Mouse (Mus musculus) erythroid progenitor cell, adult 5-6 weeks (primary cell): ENCODE results near the gene Utp11. TPM values are rescaled to one million over a fixed set of nuclear protein-coding genes. Genes with fewer than 3 reads are reported as not detected.

Source experiments
- ATAC-seq: replicated peaks from 2 replicates; pipeline ENCODE4 v1.8.0; 2016; ENCODE audit warnings: moderate number of reproducible peaks, mild to moderate bottlenecking, moderate TSS enrichment, inconsistent platforms; ENCODE audit not compliant: poor library complexity, low FRiP score, severe bottlenecking
- total RNA-seq, 2 experiments: library from RNA; stranded (forward) in 1 of 2; stranded (reverse) in 1 of 2; fragments of 150-400 nt in 1 of 2; fragments of 186-747, 209-891 nt in 1 of 2; gene quantifications; 2 replicates each; pipeline versions ENCODE4 v1.2.3 to v1.2.4; 2015 to 2017; ENCODE audit warnings: low replicate concordance in 2 of 2

The Utp11 gene
- total RNA-seq, 2 experiments from 2014 or later, result 9.0 to 24.7 TPM

DNA sequence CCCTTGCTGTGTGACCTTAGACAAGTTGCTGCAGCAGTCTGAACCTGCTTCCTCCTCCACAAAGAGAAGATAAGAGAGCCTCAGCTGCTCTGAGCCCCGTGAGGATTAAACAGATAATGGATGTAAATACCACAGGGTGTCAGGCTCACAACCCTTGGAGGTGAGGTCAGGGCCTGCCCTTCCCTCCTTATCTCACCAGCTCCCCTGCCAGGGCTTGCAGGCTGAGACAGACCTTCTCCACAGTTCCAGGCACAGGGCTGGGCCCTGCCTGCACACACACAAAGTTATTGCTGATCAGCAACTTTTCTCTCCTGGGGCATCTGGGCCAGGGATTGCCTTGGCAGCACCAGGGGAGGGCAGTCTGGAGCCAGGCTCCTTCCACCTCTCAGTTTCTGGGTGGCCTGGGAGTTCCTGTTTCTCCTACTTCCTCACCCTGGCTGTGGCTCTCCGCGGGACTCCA is 48.4 kb downstream of the Utp11 start:
- peak; percentile 87 for ATAC-seq

DNA sequence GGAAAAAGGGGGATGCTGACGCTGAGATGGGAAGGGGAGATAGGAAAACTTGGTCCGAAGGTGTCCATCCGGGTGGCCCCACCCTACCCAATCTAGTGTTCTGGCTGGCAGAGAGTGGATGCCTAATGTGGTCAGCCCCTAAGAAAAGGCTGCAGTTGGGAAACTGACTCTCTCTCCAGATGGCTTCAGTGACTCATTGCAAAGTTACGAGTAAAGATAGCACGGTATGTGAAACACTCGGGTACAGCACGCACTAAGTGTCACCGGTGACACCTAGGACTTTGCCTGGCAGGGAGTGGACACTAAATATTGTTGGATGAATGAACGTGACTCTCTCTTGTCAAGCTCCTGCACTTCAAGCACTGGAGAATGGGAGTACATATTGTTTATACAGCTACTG is 49.5 kb downstream of the Utp11 start:
- no peak for ATAC-seq

DNA sequence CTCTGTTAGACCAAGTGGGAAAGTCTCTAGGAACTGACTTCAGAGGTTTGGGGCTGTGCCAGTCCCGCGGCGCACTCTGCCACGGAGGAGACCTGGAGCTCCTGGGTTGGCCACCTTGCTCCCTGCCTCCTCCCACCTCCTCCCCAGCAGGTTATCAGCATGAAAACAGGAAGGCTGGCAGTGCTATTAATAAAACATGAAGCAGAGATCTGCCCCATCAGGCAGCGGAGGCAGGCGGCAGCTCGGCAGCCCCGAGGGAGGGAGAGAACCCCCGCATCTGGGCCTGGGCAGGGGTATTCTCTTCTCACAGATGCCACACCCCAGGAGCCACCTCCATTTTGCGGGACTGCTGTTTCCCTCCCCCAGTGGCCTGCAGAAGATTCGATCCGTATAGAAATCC is 53.7 kb downstream of the Utp11 start:
- ATAC-seq, result peak; percentile 25; the same call in 1 of the 2 replicates

DNA sequence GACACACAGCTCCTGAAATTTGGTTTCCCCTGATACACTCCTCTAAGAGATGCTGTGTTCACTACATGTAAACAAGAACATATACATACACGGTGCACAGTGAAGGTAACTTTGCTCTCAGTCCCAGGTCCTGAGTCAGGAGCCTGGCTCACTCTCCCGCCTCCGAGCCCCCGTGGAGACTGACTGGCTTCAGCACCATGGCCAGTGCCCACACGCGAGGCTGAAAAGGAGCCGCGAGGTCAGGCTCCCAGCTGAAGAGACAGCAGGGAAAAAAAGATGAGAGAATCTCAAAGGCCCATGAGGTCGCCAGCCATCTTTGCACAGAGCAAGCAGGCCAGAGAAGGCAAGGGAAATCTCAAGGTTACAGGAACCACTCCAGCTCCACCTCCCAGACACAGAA is 60.1 kb downstream of the Utp11 start:
- ATAC-seq, result no peak

DNA sequence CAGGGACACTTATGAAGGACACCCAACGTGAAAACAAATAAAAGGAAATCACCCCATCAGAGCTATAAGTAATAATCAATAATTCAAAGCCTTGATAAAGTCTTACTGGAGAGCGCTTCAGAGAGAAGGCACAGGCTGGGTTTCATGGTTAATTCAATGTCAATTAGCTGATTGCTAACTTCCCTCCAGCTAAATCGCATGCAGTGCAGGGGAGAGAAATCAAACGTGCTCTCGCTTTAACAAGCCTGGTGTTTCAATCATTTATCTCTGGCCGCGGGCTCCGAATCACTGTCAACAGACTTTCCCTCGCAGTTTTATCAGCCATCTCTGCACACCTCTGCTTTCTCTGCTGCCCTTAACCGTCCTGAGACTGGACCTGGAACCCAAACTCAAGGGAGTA is 60.5 kb downstream of the Utp11 start:
- ATAC-seq, result no peak

DNA sequence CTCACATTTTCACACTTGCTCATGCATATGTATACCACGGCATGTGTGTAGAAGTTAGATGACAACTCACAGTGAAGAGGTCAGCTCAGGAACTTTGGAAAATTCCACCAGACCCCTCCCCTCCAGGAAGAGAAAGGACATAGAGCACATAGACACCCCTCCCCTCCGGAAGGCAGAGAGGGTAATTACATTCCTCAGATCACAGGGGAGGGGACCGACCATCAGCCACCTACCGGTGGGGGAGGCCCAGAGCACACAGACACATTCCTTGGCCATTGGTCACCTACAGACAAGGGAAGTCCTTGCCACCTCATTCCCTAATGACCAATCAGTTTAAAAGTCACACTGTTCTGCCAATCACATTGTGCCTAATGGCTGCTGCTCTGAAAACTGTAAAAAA is 61.9 kb downstream of the Utp11 start:
- ATAC-seq, result no peak

Other genes with a start within 250 kb of the Utp11 start
- gene 3100002H09Rik, start 82.8 kb downstream of the Utp11 start, total RNA-seq (2015; ENCODE audit: low replicate concordance), result not detected in 2 replicates
- gene 3100002H09Rik, start 82.8 kb downstream of the Utp11 start, total RNA-seq (2017; ENCODE audit: low replicate concordance), result not detected in 2 replicates
- not detected in 2 replicates for gene Pou3f1, start 36.8 kb downstream of the Utp11 start, total RNA-seq (2015; ENCODE audit: low replicate concordance)
- not detected in 2 replicates for gene Pou3f1, start 36.8 kb downstream of the Utp11 start, total RNA-seq (2017; ENCODE audit: low replicate concordance)
- gene Fhl3, start 7.1 kb upstream of the Utp11 start, total RNA-seq (2015; ENCODE audit: low replicate concordance), result 4.0 TPM in 1 of 2 replicates, not detected in the other
- gene Fhl3, start 7.1 kb upstream of the Utp11 start, total RNA-seq (2017; ENCODE audit: low replicate concordance), result 0.64 TPM in 1 of 2 replicates, not detected in the other
- 21.3 and 37.7 TPM in 2 replicates for gene Sf3a3, start 21.2 kb upstream of the Utp11 start, total RNA-seq (2015; ENCODE audit: low replicate concordance)
- 43.6 and 54.1 TPM in 2 replicates for gene Sf3a3, start 21.2 kb upstream of the Utp11 start, total RNA-seq (2017; ENCODE audit: low replicate concordance)
- gene Inpp5b, start 48.2 kb upstream of the Utp11 start, total RNA-seq (2015; ENCODE audit: low replicate concordance), result 49.9 and 84.0 TPM in 2 replicates
- 40.2 and 70.5 TPM in 2 replicates for gene Inpp5b, start 48.2 kb upstream of the Utp11 start, total RNA-seq (2017; ENCODE audit: low replicate concordance)
- 8.6 and 21.4 TPM in 2 replicates for gene Mtf1, start 108.5 kb upstream of the Utp11 start, total RNA-seq (2015; ENCODE audit: low replicate concordance)
- gene Mtf1, start 108.5 kb upstream of the Utp11 start, total RNA-seq (2017; ENCODE audit: low replicate concordance), result 7.0 and 25.2 TPM in 2 replicates
- gene Yrdc, start 157.1 kb upstream of the Utp11 start, total RNA-seq (2015; ENCODE audit: low replicate concordance), result 4.2 and 46.1 TPM in 2 replicates
- 13.9 and 19.4 TPM in 2 replicates for gene Yrdc, start 157.1 kb upstream of the Utp11 start, total RNA-seq (2017; ENCODE audit: low replicate concordance)
- 2.9 and 4.2 TPM in 2 replicates for gene 1110065P20Rik, start 157.6 kb upstream of the Utp11 start, total RNA-seq (2015; ENCODE audit: low replicate concordance)
- gene 1110065P20Rik, start 157.6 kb upstream of the Utp11 start, total RNA-seq (2017; ENCODE audit: low replicate concordance), result 1.2 TPM in 1 of 2 replicates, not detected in the other
- not detected in 2 replicates for gene Maneal, start 168.6 kb upstream of the Utp11 start, total RNA-seq (2015; ENCODE audit: low replicate concordance)
- not detected in 2 replicates for gene Maneal, start 168.6 kb upstream of the Utp11 start, total RNA-seq (2017; ENCODE audit: low replicate concordance)
- gene Epha10, start 187.3 kb upstream of the Utp11 start, total RNA-seq (2015; ENCODE audit: low replicate concordance), result not detected in 2 replicates
- 0.13 TPM in 1 of 2 replicates, not detected in the other for gene Epha10, start 187.3 kb upstream of the Utp11 start, total RNA-seq (2017; ENCODE audit: low replicate concordance)
- gene 9930104L06Rik, start 243.4 kb upstream of the Utp11 start, total RNA-seq (2015; ENCODE audit: low replicate concordance), result 1.7 and 4.0 TPM in 2 replicates
- gene 9930104L06Rik, start 243.4 kb upstream of the Utp11 start, total RNA-seq (2017; ENCODE audit: low replicate concordance), result 12.2 and 15.8 TPM in 2 replicates
- 272 and 278 TPM in 2 replicates for gene Cdca8, start 245.7 kb upstream of the Utp11 start, total RNA-seq (2015; ENCODE audit: low replicate concordance)
- gene Cdca8, start 245.7 kb upstream of the Utp11 start, total RNA-seq (2017; ENCODE audit: low replicate concordance), result 294 and 381 TPM in 2 replicates